8 mouse cellular contexts compared by ENCODE assay signal in genomic region chr10:53346506-53346905, GRCm38 (mm10). TPM values are rescaled to one million over a fixed set of nuclear protein-coding genes. Genes with fewer than 3 reads are reported as not detected.
DNase-seq lines count a peak whose midpoint lies in the region; ATAC-seq and TF ChIP-seq lines count a peak whose summit lies in the region.

No protein-coding gene starts in this region.

- H3K9ac ChIP-seq in forebrain, embryonic 11.5 days (ENCODE audit: low read length) = no peak overlapping the region

- intact Hi-C loops in left cerebral cortex, adult 2 months (cut with DNase I) = loop anchor here (5.0 kb wide), 1 partner anchor 116 kb away; no protein-coding TSS in a partner anchor

- no peak overlapping the region for H3K4me2 ChIP-seq in forebrain, embryonic 11.5 days (ENCODE audit: low read depth, low read length, severe bottlenecking)

- peak; percentile 28 to 36 for DNase-seq in left cerebral cortex, adult 2 months (ENCODE audit: extremely low spot score in 1 of 2, low spot score in 2 of 2)
- no peak for DNase-seq in left cerebral cortex, adult 8-10 months (ENCODE audit: low spot score in 2 of 2)
- peak; percentile 38 for DNase-seq in ES-CJ7 (ENCODE audit: low read depth, low spot score)
- DNase-seq in adrenal gland, postnatal 25 days = peak; percentile 25
- DNase-seq in forebrain, embryonic 11.5 days (ENCODE audit: low spot score) = peak; percentile 63
- DNase-seq in kidney, postnatal 14 days = peak; percentile 47
- no peak for DNase-seq in urinary bladder, adult 2 months (ENCODE audit: low spot score)

- 46% methylated on average over 3 of the region's 3 CpGs for WGBS in forebrain, embryonic 11.5 days

- H3K27me3 ChIP-seq in forebrain, embryonic 11.5 days (ENCODE audit: control insufficient read depth, insufficient read depth, low read length) = no peaks in the 10 kb centered on the region

- TF ChIP-seq CTCF in left cerebral cortex, adult 2 months (IDR thresholded peaks at IDR 0.05) = peak; percentile 98

- H3K4me1 ChIP-seq in forebrain, embryonic 11.5 days (replicated peaks; ENCODE audit: control insufficient read depth, insufficient read depth, low read length) = no peaks in the 10 kb centered on the region

- no peak overlapping the region for H3K4me3 ChIP-seq in left cerebral cortex, adult 2 months
- H3K4me3 ChIP-seq in forebrain, embryonic 11.5 days (ENCODE audit: low read depth, low read length) = no peak overlapping the region

- peak; percentile 25; the same call in 1 of the 2 replicates for ATAC-seq in forebrain, embryonic 11.5 days (replicated peaks; ENCODE audit: low FRiP score)
- peak; percentile 54; the same call in 1 of the 2 replicates for ATAC-seq in neutrophil, adult 5-6 weeks (ENCODE audit: extremely low read depth, insufficient number of reproducible peaks, low FRiP score, poor library complexity, severe bottlenecking)

- no peak overlapping the region for H3K27ac ChIP-seq in left cerebral cortex, adult 2 months
- H3K27ac ChIP-seq in forebrain, embryonic 11.5 days (ENCODE audit: low read depth, low read length) = no peak overlapping the region

- H3K36me3 ChIP-seq in forebrain, embryonic 11.5 days (ENCODE audit: control insufficient read depth, insufficient read depth, low read length) = no peaks in the 10 kb centered on the region

- H3K9me3 ChIP-seq in forebrain, embryonic 11.5 days (ENCODE audit: control insufficient read depth, low read length) = no peaks in the 10 kb centered on the region

RNA-seq across cellular contexts. Expression of gene Pln, which starts 9.0 kb away (rescaled TPM):
- total RNA-seq in left cerebral cortex, adult 2 months (2021) = 1 to 10 TPM; 1.4 to 2.1 TPM
- 1 to 10 TPM; 1.4 to 7.0 (median 3.6) TPM for total RNA-seq in left cerebral cortex, adult 8-10 months (2022)
- total RNA-seq in adrenal gland, postnatal 25 days (2021) = 0.27 TPM in 1 of 2 replicates, not detected in the other
- polyA plus RNA-seq in forebrain, embryonic 11.5 days (2014; fragmentation: Nextera tagmentation; extraction: Ambion mirVana) = 0.96 and 1.9 TPM in 2 replicates
- total RNA-seq in neutrophil, adult 5-6 weeks (2017) = 0.25 TPM in 1 of 2 replicates, not detected in the other
- polyA plus RNA-seq in urinary bladder, adult 2 months (2012; rRNA removed) = 12.2 and 14.3 TPM in 2 replicates

RNA-seq across cellular contexts. Expression of gene Cep85l, which starts 33.2 kb away (rescaled TPM):
- total RNA-seq in left cerebral cortex, adult 2 months (2021) = 10 to 100 TPM; 21.7 to 24.5 TPM
- total RNA-seq in left cerebral cortex, adult 8-10 months (2022) = 10 to 100 TPM; 18.3 to 23.7 (median 20.7) TPM
- 12.5 and 13.8 TPM in 2 replicates for total RNA-seq in adrenal gland, postnatal 25 days (2021)
- polyA plus RNA-seq in forebrain, embryonic 11.5 days (2014; fragmentation: Nextera tagmentation; extraction: Ambion mirVana) = 4.8 and 5.5 TPM in 2 replicates
- total RNA-seq in neutrophil, adult 5-6 weeks (2017) = 17.3 and 18.3 TPM in 2 replicates
- 7.4 and 9.0 TPM in 2 replicates for polyA plus RNA-seq in urinary bladder, adult 2 months (2012; rRNA removed)

Comparison
In these comparisons a context has a peak if more than half of its experiments do, and no peak if none do; other contexts are left out.
1. DNase-seq: peak in left cerebral cortex, adult 2 months (2 of 2), ES-CJ7 (single experiment), adrenal gland, postnatal 25 days (single experiment), forebrain, embryonic 11.5 days (single experiment) and kidney, postnatal 14 days (single experiment); none in left cerebral cortex, adult 8-10 months (0 of 2) and urinary bladder, adult 2 months (single experiment).